Mouse (Mus musculus) stomach, postnatal 0 days (tissue): ENCODE results near the gene Ccdc13.

Source experiments
- CTCF ChIP-seq: IDR thresholded peaks from 2 replicates; pipeline ENCODE4 v1.5.1; 2016; ENCODE audit warnings: antibody characterized with exemption, low read depth, mild to moderate bottlenecking, moderate library complexity
- EP300 ChIP-seq: optimal IDR thresholded peaks from 2 replicates; pipeline ENCODE3; 2016; ENCODE audit warnings: antibody characterized with exemption

- TF ChIP-seq CTCF (no peak), EP300 (no peak)
Observed at GRCm38 (mm10) chr9:121819073-121819770, 20.0 kb downstream of the Ccdc13 start.
